Mouse (Mus musculus) erythroblast, embryonic 14.5 days (primary cell): Measurements from ENCODE around the gene Zfp810. TPM values are rescaled to one million over a fixed set of nuclear protein-coding genes. Genes with fewer than 3 reads are reported as not detected.

Experiments
- H3K27me3 ChIP-seq: 2 replicates; pipeline ENCODE4 v1.6.1; 2012; ENCODE audit warnings: inconsistent platforms; ENCODE audit not compliant: control insufficient read depth
- H3K36me3 ChIP-seq: 2 replicates; pipeline ENCODE4 v1.6.1; 2012; ENCODE audit warnings: mild to moderate bottlenecking, inconsistent platforms; ENCODE audit not compliant: control insufficient read depth
- H3K4me1 ChIP-seq: 2 replicates; pipeline ENCODE4 v1.6.1; 2012; ENCODE audit warnings: inconsistent platforms; ENCODE audit not compliant: control insufficient read depth
- H3K4me3 ChIP-seq: replicated peaks from 2 replicates; pipeline ENCODE3; 2012; ENCODE audit warnings: moderate library complexity, mild to moderate bottlenecking, inconsistent platforms
- H3K9me3 ChIP-seq: 2 replicates; pipeline ENCODE4 v1.6.1; 2012; ENCODE audit warnings: low read length, inconsistent platforms, mixed read lengths; ENCODE audit not compliant: control insufficient read depth
- GATA1 ChIP-seq: IDR thresholded peaks from 2 replicates; pipeline ENCODE4 v1.6.1; 2012; ENCODE audit warnings: low read length, inconsistent platforms, mixed read lengths
- TAL1 ChIP-seq: IDR thresholded peaks from 3 replicates; pipeline ENCODE4 v1.6.1; 2012; ENCODE audit warnings: low read length, inconsistent platforms, mixed read lengths
- polyA plus RNA-seq: library from polyadenylated mRNA; stranded (reverse); fragments of >175 nt; gene quantifications from 2 replicates; pipeline ENCODE4 v1.2.3, GENCODE M21; 2012

Gene Zfp810
- polyA plus RNA-seq, 1 experiment = 0.07 TPM

GRCm38 (mm10) chr9:22230061-22230460, 77.4 kb downstream of the Zfp810 start:
- TF ChIP-seq TAL1 = no peak
- TF ChIP-seq GATA1 = no peak
- Histone ChIP-seq H3K4me3 (no peak overlapping the region), H3K27me3 (no peaks in the 10 kb centered on the region), H3K4me1 (peaks cover 11% of the 10 kb centered on the region), H3K9me3 (peaks cover 3% of the 10 kb centered on the region; the same call in 1 of the 2 replicates), H3K36me3 (peaks cover 6% of the 10 kb centered on the region)

GRCm38 (mm10) chr9:22229386-22230026, 77.9 kb downstream of the Zfp810 start:
- H3K36me3 ChIP-seq = peaks cover 3% of the 10 kb centered on the region; the same call in 1 of the 2 replicates
- TF ChIP-seq GATA1 (no peak), TAL1 (no peak)
- no peaks in the 10 kb centered on the region for H3K9me3 ChIP-seq
- H3K27me3 ChIP-seq = no peaks in the 10 kb centered on the region
- H3K4me1 ChIP-seq = peaks cover 11% of the 10 kb centered on the region
- no peak overlapping the region for H3K4me3 ChIP-seq

GRCm38 (mm10) chr9:22226846-22227245, 80.6 kb downstream of the Zfp810 start:
- no peaks in the 10 kb centered on the region; the same call in 1 of the 2 replicates for H3K27me3 ChIP-seq
- H3K9me3 ChIP-seq = no peaks in the 10 kb centered on the region
- peaks cover 3% of the 10 kb centered on the region; the same call in 1 of the 2 replicates for H3K36me3 ChIP-seq
- no peak overlapping the region for H3K4me3 ChIP-seq
- H3K4me1 ChIP-seq = peaks cover 11% of the 10 kb centered on the region
- no peak for TF ChIP-seq GATA1
- TF ChIP-seq TAL1 = no peak

Other genes starting within 250 kb of the Zfp810 start
- not detected in 2 replicates for gene Gm49318, start 236.4 kb downstream of the Zfp810 start, polyA plus RNA-seq
- gene Zfp653, start 236.3 kb downstream of the Zfp810 start, polyA plus RNA-seq = 2.1 and 2.8 TPM in 2 replicates
- gene Ecsit, start 222.2 kb downstream of the Zfp810 start, polyA plus RNA-seq = 2.7 and 3.0 TPM in 2 replicates
- not detected in 2 replicates for gene Cnn1, start 208.4 kb downstream of the Zfp810 start, polyA plus RNA-seq
- gene Elof1, start 190.5 kb downstream of the Zfp810 start, polyA plus RNA-seq = 12.4 and 16.3 TPM in 2 replicates
- gene Acp5, start 171.9 kb downstream of the Zfp810 start, polyA plus RNA-seq = 46.6 and 58.8 TPM in 2 replicates
- gene Pigyl, start 150.8 kb downstream of the Zfp810 start, polyA plus RNA-seq = 4.1 and 5.2 TPM in 2 replicates
- not detected in 2 replicates for gene Zfp872, start 119.6 kb downstream of the Zfp810 start, polyA plus RNA-seq
- 0.06 TPM in 1 of 2 replicates, not detected in the other for gene Zfp809, start 81.9 kb downstream of the Zfp810 start, polyA plus RNA-seq
- gene Zfp599, start 47.8 kb downstream of the Zfp810 start, polyA plus RNA-seq = not detected in 2 replicates
- 0.48 and 0.87 TPM in 2 replicates for gene Anln, start 81.5 kb upstream of the Zfp810 start, polyA plus RNA-seq
- 0.07 and 0.16 TPM in 2 replicates for gene 9530077C05Rik, start 103.9 kb upstream of the Zfp810 start, polyA plus RNA-seq
- gene Gm17545, start 146.6 kb upstream of the Zfp810 start, polyA plus RNA-seq = not detected in 2 replicates
- gene Rp9, start 162.1 kb upstream of the Zfp810 start, polyA plus RNA-seq = 2.9 and 3.1 TPM in 2 replicates
- gene Bbs9, start 168.1 kb upstream of the Zfp810 start, polyA plus RNA-seq = 0.03 TPM in 1 of 2 replicates, not detected in the other